Mouse (Mus musculus): ENCODE data around the gene Fam234b. TPM values are rescaled to one million over a fixed set of nuclear protein-coding genes. Genes with fewer than 3 reads are reported as not detected.

The Fam234b gene
- polyA plus RNA-seq, 1 experiment: 162 TPM

DNA sequence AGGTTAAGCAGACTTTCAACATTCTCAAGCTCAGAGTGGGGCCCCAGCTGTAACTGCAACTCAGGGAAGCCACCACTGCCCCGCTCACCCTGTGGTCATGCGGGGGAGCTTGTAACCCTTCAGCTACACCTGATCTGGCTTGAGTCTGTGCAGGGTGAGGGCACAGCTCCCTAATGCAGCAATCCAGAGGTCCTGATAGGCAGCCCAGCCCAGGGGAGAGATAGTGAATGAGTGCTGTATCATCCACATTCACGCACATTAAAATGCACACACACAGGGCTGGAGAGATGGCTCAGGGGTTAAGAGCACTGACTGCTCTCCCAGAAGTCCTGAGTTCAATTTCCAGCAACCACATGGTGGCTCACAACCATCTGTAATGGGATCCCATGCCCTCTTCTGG is 19.2 kb upstream of the Fam234b start:
- no peak for DNase-seq (ENCODE audit: extremely low spot score in 1 of 2, low spot score in 1 of 2)

- DNase-seq (ENCODE audit: extremely low spot score in 1 of 2, low spot score in 1 of 2): no peak
Measured at GRCm38 (mm10) chr6:135182925-135183324, 14.9 kb upstream of the Fam234b start.

- no peak for DNase-seq (ENCODE audit: extremely low spot score in 1 of 2, low spot score in 1 of 2)
Measured at GRCm38 (mm10) chr6:135183961-135184360, 13.8 kb upstream of the Fam234b start.

DNA sequence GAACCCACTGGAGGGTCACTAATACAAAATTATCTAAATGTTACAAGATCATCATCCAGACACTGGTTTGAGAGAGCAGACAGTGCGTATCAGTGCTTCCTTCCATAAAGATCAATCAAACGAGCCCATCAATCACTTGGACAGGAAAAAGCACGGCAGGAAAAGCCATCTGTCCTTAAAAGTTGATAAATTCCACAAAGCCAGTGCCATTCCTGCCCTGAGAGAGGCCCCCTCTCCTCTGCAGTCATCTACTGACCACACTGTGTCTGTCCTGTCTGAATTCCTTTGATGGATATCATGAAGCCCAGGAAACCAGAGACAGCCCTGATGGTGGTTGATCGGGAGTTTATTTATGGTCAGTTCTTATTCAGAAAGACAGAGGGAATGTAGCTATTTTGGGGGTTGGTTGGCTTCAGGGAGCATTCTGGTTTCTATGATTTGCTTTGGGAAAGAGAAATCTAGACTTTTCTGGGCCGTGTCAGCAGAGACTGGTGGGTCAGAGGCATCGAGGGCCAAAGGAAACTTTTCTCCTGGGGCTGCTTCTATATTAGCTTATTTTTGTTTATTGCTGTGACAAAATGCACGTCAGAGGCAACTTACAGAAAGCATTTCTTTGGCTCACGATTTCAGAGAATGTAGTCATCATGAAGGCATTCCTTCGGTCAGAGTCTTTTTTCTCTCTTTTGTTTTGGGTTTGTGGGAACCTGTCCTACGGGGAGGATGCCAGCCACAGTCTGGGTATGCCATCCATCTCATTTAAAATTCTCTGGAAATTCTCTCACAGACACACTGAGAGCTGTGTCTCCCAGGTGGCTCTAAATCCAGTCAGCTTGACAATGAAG is 10.5 kb upstream of the Fam234b start:
- no peak for DNase-seq (ENCODE audit: extremely low spot score in 1 of 2, low spot score in 1 of 2)

GRCm38 (mm10) chr6:135188629-135189028 is 9.1 kb upstream of the Fam234b start:
- no peak for DNase-seq (ENCODE audit: extremely low spot score in 1 of 2, low spot score in 1 of 2)

DNA sequence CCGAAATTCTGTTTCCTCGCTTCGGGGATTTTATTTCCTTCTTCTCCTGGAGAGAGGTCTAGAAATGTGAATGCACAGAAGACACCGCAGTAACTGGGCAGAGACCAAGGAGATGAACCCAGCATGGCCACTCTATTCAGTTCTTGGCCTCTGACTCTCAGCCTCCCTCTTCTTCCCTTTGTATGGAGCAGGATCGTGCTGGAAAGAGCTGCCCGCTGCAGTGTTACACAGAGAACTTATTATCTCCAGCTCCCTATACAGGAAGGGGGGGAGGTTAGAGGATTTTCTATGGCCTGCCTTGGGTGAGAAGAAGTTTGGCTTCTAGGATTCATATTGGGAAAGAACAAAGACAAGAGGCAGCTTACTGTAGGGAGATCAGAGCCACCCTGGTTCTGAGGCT is 7.7 kb upstream of the Fam234b start:
- DNase-seq (ENCODE audit: extremely low spot score in 1 of 2, low spot score in 1 of 2): no peak

DNA sequence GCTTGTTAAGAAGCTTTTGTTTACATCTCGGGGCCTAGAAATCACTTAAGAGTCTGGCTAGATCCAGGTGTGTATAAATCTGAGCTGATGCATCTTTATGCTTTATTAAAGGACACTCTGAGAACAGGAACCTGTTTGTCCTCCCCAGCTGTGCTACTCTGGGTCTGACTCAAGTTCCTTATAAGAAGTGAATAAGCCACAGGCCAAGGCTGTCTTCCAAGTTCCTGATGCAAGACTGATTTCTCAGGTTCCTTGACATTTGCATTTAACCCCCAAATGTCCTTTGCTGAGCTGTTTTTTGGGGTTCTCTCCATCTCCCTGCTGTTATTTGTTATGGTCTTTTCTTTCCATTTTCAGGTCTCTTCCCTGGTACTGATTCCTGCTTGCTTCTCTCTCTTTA is 5.9 kb upstream of the Fam234b start:
- no peak for DNase-seq (ENCODE audit: extremely low spot score in 1 of 2, low spot score in 1 of 2)

- DNase-seq (ENCODE audit: extremely low spot score in 1 of 2, low spot score in 1 of 2): no peak
Measured at GRCm38 (mm10) chr6:135192993-135193392, 4.8 kb upstream of the Fam234b start.

DNA sequence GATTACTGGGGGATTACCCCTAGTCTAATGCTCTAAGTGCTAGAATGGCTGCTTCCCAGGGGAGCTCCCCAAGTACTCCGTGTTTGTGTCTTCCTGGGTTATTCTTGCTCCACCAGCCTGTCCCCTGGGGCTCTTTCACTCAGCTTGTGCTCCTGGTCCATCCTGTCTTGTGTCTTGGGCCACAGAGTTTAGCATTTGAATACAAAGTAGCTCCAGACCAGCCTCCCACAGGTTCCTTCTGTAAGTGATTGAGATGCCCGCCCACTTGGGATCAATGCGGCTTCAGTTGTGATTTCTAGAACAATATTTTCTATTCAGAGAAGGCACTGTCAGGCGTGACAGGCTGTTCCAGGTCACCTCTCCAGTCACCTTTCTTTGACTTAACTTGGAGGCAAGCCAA is 4.0 kb upstream of the Fam234b start:
- no peak for DNase-seq (ENCODE audit: extremely low spot score in 1 of 2, low spot score in 1 of 2)

DNA sequence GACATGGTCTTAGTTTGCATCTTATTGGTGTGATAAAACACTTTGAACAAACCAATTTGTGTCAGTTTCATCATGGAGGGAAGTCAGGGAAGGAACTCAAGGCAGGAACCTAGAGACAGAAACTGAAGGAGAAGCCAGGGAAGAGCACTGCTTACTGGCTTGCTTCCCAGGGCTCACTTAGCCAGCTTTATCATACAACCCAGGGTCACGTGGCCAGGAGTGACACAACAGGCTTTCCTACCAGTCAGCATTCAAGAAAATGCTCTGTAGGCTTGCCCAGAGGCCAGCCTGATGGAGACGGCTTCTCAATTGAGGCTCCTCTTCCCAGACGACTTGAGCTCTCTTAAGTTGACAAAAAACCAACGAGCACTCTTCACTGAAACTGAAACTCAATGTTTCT is 2.9 kb upstream of the Fam234b start:
- no peak for DNase-seq (ENCODE audit: extremely low spot score in 1 of 2, low spot score in 1 of 2)

- no peak for DNase-seq (ENCODE audit: extremely low spot score in 1 of 2, low spot score in 1 of 2)
Measured at GRCm38 (mm10) chr6:135196707-135197106, 1.1 kb upstream of the Fam234b start.

DNA sequence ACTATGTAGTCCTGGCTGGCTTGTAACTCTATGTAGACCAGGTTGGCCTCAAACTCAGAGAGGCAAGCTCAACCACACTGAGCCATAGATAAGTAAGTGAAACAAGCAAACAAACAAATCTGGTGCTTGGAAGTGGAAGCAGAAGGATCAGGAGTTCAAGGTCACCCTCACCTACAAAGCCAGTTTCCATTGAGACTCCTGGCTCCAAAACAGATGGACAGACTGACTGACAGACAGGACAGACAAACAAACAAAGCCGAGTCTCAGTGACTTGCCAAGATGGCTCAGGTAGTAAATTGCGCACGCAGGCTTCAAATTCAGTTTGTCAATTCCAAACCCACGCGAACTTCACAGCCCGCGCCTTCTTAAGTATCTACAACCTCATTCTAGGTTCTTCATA is 331 bp upstream of the Fam234b start:
- no peak for DNase-seq (ENCODE audit: extremely low spot score in 1 of 2, low spot score in 1 of 2)

- no peak for DNase-seq (ENCODE audit: extremely low spot score in 1 of 2, low spot score in 1 of 2)
Measured at GRCm38 (mm10) chr6:135198726-135199125, 949 bp downstream of the Fam234b start.

- peak; percentile 43 to 71 for DNase-seq (ENCODE audit: extremely low spot score in 1 of 2, low spot score in 1 of 2)
Measured at GRCm38 (mm10) chr6:135200122-135200957, 2.6 kb downstream of the Fam234b start.

DNA sequence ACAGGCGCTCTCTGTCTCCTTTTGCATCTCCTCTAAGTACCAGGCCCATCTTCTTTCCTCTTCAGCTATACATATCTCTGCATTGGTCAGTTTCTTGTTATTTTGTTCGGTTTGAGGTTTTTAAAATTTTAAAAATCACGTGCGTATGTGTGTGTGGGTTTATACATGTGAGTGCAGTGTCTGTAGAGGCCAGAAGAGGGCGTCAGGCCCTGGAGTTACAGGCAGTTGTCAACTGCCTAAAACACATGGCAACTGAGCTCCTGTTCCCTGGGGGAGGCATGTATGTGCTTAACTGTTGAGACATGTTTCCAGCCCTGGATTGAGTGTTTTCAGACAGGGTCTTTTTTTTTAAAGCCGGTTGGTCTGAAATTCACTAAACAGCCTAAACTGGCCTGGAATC is 4.9 kb downstream of the Fam234b start:
- DNase-seq (ENCODE audit: extremely low spot score in 1 of 2, low spot score in 1 of 2): no peak

DNA sequence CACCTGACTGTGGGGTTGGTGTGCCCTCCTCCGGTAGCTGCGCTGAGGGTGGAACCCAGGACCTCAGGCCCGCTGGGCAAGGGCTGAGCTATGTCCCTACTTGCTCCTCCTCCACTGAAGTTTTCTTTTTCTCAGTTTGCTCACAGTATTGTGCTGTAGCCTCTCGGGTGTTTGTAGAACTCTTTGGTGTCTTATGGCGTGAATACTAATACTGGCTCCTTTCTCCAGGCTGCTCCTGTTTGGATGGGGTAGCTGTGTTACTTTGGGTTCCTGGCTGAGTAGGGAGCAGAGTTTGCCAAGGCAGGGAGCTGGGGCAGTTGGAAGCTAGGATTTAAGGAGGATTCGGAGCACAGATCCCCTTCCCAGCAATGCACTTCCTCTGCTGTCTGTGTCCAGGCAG is 6.0 kb downstream of the Fam234b start:
- DNase-seq (ENCODE audit: extremely low spot score in 1 of 2, low spot score in 1 of 2): no peak

DNA sequence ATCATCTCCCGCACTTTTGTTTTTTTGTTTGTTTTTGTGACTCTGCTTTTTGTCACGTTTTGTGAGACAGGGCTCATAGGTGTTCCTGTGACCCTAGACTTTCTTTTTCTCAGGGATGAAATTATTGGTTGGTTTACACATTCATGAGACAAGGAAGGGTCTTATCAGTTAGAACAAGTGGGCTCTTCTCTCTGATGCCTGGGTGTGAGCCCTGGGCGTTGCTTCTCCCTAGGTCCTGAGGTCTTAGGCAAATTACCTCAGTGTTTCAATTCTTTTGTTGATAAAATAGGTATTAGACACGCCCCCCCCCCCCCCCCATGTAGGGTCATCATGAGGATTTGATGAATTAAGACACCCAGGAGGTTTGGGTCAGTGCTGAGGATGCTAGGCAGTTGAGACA is 7.1 kb downstream of the Fam234b start:
- no peak for DNase-seq (ENCODE audit: extremely low spot score in 1 of 2, low spot score in 1 of 2)

- no peak for DNase-seq (ENCODE audit: extremely low spot score in 1 of 2, low spot score in 1 of 2)
Measured at GRCm38 (mm10) chr6:135205802-135206201, 8.0 kb downstream of the Fam234b start.

DNA sequence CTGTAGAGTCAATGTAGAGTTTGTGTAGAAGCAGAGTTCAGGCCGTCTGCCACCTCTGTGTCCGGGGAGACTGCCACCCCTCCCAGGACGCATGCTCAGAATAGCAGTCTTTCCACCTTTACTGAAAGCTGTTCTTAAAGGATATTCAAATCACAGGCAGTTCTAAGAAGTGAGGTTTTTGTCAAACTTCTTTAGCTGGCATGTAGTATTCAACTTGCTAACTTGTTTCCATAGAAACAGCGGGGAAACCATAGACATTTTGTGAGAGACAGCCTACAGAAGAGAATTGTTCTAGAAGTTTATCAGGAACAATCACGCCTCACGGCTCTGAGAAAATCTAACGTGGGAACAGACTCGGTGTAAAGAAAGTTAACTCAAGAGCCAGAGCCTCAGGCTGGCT is 9.1 kb downstream of the Fam234b start:
- no peak for DNase-seq (ENCODE audit: extremely low spot score in 1 of 2, low spot score in 1 of 2)

DNA sequence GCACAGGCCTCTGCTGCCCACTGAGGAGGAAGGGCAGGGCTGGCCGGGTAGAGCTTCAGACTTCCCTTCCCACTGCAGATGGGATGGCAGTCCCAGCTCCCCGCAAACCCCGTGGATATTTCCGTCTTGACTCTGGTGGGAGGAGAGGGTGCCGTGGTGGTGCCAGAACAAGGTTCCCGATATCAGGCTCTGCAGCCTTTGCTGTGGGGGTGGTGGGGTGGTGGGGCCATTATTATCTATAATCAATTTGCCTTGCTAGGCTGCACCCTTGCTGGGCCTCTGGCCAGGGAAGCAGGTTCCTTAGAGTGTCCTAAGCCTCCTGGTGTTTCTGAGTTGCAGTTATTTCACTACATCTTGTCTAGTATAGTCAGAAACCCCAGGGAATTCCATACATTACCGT is 13.4 kb downstream of the Fam234b start:
- no peak for DNase-seq (ENCODE audit: extremely low spot score in 1 of 2, low spot score in 1 of 2)

DNA sequence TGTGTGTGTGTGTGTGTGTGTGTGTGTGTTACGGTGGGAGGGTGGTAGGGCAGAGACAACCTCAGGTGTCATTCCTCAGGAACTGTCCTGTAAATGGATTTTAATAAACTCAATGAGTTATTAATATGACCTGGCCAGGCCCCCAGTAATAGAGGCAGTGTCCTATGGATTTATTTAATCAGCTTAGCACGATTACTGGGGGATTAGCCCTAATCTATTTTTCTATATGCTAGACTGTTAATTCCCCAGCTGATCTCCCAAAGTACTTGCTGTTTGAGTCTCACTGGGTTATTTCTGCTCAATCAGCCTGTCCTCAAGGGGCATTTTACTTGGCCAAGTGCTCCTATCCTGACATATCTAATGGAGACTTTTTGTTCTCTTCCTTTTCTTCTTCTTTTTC is 14.9 kb downstream of the Fam234b start:
- DNase-seq (ENCODE audit: extremely low spot score in 1 of 2, low spot score in 1 of 2): no peak

DNA sequence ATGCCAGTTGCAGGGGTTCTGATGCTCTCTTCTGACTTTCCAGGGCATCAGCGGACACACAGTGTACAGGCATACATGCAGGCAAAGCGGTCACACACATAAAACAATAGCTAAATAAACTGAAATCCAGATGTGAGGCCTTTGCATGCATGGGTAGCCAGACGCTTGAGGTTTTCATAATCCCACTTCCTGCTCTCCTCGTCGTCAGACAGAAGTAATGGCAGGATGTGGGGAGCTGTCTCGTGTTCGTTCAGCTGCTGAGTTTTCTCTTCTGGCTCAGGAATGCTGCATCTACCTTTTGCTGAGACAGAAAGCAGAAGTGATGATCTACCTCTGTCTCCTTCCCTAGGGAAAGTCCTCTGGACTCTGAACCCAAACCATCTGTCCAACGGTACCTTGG is 20.6 kb downstream of the Fam234b start:
- no peak for DNase-seq (ENCODE audit: extremely low spot score in 1 of 2, low spot score in 1 of 2)
